Mouse (Mus musculus) kidney, postnatal 10 days (tissue): ENCODE measurements at regions not wholly inside any gene's neighbourhood (a gene's known extent, or its start where the extent isn't known, plus 50 kb on each side); places are given as distances from the start of the nearest gene placed in this dataset.

Source experiments
- DNase-seq: peaks from one replicate; pipeline ENCODE4 v3.0.0; 2021; ENCODE audit warnings: mixed read lengths

DNA sequence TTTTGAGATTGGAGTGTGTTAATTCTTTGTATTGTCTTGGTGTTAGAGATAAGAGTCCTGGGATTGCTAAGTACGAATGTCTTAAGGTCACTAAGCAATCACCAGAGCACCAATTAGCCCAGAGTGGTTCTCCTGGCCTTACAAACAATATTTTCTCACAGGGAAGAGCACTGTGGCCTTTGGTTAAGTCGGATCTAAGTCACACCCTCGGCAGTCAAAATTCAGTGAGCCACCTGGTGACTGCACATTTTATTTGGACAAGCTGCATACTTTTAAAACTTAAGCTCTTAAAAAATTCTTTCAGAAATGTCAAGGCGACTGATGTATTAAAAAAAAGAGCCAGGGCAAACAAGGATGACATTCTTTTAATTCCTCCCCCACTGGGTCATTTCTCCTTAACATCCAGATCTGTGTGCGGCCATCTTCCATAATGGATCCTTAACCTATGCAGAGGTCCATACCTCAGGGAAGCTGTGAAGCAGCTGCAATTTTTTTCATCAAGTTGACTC is 60.9 kb upstream of the Foxa2 start:
- no peak for DNase-seq

DNA sequence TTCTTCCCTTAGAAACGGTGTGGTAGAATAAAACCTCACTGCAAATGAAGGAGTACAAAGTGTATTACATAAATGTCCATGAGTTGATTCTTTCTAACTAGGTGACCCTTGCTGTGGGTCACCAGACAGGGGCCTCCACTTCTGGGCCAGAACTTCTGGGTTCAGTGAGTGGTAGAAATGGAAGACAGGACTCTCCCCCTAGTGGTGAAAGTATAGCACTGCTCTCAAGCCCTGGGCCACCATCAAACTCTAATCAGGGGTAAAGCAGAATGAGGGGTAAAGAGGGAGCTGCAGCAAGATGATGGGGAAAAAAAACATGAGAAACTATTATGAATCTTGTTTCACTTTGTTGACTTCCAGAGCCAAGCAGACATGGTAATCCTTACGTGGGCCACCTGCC is 63.4 kb upstream of the Foxa2 start:
- peak; percentile 8 for DNase-seq

DNA sequence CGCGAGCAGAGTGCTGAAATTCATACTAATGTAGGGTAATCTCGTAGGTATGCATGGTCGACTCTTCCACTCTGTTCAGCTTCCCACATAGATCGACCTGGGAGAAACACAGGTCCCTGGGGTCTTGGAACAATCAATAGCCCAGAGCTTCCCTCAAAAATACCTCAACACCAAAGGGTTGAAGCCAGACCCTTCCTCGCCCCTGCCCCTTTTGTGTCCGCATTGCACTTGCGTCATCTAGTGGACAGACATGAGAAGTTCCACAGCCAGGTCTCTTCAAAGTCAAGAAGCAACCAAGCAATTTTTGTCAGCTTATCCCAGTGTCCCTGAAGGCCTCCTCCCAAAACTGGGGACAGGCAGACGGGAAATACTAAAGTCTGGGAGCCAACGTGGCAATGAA is 65.1 kb upstream of the Foxa2 start:
- DNase-seq: peak; percentile 8

DNA sequence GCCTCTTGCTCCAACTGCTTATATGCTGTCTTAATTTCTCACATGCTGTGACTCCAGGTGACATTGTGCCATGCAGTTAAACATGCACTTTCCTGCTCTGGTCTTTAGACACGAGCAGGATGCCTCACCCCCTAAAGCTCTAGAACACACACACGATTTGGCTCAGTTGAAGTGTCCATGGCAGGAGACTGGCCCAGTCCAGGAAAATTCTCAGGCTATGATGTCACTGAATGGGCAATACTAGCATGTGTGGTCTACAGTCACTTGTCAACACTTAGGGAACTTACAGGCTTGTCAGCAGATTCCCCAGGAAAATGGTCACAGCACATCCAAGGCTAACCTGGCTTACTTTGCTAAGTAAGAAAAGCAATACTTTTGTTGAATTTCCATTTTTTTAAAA is 66.4 kb upstream of the Foxa2 start:
- no peak for DNase-seq

DNA sequence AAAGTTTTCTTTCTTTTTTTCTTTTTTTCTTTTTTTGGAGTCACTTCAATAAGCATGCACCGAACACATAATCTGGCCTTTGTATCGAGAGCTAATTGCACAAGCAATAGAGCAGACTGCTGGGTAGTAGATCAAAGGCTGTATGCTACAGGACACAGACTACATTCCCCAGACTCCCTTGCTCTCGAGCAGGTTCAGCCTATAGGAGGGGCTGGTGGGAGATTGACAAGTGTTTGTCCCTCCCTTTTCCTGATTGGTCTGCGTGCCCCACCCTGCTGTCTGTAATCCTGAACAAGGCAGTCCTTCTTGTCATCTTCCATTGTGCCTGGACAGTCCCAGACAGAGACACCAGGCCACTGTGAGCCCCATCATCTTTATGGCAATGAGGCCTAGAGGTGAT is 67.8 kb upstream of the Foxa2 start:
- no peak for DNase-seq

DNA sequence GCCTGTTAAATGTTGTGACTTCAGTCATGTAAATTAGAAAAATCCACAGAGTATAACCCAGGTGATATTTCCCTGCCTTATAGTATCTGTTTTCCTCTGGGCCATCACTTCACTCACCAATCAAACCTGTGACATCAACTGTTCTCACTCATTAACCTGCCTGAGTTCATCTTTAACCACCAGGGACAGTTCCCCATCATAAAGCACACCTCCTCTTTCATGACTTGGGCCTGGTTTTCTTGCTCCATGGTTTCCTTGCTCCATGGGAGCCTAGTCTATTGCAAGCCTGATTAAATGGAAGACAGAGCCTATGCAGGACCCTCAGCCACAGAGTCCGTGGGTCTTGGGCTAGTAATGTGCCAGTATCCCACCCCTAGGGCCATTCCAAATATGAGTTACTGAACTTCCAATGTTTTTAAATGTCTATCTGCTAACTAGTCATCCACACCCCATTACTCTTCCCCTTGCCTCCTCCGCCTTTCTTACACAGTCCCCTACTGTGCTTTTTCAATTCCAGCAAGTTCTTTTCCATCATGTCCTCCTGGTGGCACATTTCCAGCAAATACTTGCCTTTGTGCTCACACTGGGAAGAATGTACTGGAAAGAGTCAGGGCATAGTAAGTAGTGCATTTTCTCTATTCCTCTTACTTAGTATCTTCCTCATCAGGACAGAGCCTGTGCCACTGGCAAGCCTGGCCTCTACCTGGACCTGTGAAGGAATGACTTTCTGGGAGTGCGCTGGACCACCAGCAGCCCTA is 69.4 kb upstream of the Foxa2 start:
- DNase-seq: no peak

DNA sequence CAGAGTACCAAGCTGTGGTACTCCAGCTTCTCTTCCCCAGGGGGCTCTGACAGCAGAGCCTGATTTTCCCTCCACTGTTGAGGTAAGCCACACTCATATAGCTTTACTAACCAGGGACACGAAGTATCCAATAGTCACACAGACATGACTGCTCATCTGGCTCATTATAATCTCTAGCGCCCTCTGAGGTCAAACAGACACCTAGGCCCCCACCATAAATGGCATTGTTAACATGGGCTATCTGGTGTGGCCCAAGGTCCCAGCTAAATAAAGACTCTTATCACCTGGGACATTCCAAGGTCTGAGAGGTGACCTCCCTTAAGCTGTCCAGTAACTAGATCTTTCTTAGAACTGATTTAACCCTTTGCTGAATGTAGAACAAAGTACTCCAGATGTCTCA is 70.7 kb upstream of the Foxa2 start:
- no peak for DNase-seq

DNA sequence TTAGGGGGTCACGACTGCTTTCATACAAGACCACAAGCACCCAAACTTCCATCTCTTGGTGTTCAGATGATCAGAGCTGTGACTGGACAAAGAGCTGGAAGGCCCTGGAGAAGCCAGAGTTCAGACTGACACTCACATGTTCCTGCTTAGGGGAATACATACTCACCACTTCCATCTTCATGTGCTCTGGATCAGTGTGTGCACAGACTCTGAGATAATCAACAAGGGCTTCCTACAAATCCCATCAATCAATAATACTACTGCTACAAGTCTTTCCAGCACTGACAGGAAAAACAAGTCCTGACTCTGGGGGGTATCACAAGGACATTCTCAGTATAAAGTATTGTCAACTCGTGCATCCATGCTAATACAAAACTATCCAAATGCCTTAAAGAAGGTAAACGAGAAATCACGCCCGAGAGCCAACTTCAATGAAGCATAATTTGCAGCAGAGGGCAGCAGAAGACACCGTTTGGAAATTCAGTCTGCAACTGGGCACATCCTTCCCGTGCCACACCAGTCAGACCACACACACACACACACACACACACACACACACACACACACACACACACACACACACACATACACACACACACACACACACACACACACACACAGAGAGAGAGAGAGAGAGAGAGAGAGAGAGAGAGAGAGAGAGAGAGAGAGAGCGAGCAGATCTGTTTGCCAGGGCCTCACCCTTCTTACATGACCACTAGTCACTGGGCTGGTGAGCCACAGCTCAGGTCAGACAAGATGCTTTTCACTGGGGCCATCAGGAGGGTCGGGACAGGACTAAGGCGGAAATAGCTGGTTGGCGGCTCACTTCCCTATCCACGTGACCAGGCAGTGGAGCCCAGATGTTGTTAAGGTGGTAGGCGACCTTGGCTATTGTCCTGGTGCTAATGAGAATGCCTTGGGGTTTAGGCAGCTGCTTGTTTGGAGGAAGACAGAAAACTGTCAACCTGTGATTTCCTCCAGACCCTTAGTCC is 75.4 kb upstream of the Foxa2 start:
- peak; percentile 63 for DNase-seq

DNA sequence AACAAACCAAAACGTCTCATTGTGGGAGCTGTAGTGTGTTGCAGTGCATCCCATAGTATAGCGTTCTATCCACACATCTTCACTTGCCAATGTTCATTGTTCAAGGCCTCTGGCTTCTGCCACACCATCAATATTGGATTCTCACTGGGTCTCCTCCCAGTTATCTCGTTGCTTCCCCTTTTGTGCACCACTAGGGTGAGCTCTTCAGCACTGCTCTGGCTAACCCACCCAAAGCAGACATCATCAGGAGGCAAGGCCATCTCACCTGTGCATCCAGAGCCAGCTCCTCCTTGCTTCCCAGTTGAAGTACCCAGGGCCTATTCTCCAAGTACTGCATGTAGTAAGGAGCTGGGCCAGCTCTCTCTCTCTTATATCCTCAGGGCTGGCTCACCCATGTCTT is 77.0 kb upstream of the Foxa2 start:
- peak; percentile 12 for DNase-seq

DNA sequence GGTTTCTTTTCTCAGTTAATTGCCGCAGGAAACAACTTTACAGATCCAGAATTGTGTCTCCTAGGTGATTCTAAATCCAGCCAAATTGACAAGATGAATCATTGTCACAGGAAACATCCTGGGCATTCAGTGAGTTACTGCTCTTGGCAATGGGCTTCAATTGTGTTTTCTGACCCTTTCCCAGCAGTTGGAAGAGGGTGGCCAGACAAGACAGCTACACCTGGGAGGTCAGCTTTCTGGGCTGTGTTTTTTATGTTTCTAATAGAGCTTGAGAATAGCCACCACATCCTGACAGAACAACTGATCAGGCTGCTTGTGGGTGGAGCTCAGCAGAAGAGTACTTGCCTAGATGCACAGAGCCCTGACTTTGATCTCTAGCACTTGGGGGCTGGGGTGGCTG is 87.0 kb upstream of the Foxa2 start:
- DNase-seq: peak; percentile 11

DNA sequence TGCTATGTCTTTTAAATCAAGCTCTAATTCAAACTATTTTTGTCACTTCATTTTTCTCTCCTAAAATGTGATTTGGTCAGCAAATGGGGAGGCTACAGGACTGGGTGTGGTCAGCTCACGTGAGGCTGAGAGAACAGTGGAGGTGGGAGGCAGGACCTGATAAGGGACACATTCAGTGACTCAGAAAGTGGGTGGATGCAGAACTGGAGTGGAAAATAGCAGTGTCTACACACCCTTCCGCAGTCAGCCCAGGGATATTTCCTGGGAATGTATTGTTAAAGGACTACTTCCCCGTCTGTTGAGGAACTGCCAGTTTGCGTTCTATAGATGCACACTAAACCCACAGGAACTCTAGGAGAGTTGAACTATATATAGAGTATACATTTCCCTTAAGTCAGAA is 95.2 kb upstream of the Foxa2 start:
- peak; percentile 16 for DNase-seq

DNA sequence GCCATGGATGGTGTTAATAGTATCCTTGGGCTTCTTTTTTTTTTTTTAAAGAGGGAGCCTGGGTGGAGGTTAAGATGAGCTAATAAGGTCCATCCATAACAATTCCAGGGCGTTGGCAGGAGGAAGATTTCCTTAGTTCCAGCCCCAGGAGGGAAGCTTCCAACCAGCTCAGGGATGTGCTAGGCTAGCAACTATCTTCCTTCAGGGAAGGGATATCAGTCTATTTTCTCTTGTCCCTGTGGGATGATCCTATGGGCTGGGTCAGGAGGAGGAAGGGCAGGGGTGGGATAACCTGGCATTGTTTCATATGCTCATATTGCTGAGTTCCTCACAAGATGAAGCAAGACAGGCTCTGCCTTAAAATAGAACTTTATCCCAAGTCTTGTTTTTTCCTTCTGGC is 98.0 kb upstream of the Foxa2 start:
- DNase-seq: no peak

DNA sequence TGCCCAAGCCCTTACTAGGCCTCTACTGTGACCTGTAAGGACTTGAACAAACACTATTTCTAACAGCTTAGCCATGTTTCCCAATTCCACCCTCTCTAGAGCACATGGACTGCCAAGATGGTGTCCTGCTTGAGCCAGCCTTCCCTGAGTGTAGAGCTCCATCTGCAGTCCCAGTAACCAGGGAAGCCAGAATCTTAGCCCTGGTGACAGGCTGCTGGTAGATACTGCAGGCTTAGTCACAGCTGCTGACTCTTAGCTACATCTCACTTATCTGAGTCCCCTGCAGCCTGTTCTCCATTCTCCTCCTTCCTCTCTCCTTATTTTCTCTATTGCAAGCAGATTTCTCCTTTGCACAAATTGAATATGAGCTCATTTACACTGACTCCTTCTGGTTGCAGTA is 101.5 kb upstream of the Foxa2 start:
- DNase-seq: no peak

DNA sequence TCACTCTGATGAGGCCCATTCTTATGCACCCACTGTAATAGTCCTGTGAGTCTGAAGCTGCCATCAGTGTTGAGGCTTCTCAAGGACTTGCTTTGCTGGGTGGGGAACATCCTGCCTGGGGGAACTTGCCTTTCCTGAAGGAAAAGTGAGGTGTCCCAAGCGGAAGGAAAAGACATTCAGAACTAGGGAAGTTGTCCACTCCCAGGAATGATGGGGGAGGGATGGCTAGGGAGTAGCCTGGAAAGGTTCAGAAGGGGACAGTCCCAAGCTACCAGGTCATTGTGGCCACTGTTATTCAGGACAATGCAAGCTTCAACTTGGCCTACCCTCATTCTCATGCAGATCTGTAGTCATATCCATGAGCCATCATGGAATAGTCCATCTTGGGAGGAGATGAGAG is 102.7 kb upstream of the Foxa2 start:
- peak; percentile 20 for DNase-seq

DNA sequence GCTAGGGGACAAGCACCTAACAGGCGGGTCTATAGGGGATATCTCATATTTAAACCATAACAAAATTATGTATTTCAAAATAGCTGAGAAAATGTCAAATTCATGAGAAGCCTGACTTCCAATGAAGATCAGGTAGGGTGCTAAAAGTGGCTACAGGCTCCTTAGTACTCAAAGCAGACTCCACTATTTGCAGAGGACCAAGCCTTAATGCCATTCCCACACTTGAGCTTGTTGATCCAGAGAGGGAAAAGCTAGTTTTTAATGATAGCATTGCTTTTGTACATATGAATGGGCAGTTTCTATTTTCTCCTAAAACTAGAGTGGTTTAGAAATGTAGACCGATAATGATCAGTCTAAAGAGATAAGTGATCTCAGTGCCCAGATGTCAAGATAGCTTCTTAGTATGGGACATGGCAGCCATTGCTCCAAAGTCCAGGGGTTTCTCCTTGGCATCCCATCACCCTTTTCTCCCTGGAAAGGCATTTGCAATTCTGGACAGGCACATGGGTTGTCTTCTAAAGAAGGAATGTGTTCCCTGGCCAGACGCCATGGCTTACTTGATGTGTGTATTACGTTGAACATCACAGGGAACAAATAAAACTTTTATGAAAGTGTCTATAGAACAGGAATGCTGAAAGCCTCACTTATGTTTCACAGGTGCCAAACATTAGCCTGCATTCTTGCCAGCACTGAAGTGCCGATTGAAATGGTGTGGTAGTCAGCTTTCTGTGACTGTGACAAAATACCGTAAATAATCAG is 106.9 kb upstream of the Foxa2 start:
- no peak for DNase-seq

DNA sequence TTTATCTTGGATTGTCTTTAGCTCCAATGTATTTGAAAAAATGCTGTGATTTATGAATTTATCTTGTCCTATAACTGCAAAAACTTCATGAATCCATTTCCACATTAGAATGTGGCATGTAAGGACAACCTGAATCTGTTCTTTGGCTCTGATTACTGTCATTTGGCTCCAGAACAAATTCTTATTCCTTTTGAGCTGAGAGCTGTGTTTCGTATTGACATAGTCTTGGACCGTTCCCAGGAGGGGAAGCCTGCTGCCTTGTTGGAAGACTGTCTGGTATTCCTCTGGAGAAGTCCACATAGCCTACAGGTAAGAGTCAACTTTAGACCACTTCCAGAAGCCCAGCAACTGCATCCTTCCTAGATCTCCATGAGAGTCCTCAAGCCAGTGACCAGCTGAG is 109.4 kb upstream of the Foxa2 start:
- DNase-seq: no peak

DNA sequence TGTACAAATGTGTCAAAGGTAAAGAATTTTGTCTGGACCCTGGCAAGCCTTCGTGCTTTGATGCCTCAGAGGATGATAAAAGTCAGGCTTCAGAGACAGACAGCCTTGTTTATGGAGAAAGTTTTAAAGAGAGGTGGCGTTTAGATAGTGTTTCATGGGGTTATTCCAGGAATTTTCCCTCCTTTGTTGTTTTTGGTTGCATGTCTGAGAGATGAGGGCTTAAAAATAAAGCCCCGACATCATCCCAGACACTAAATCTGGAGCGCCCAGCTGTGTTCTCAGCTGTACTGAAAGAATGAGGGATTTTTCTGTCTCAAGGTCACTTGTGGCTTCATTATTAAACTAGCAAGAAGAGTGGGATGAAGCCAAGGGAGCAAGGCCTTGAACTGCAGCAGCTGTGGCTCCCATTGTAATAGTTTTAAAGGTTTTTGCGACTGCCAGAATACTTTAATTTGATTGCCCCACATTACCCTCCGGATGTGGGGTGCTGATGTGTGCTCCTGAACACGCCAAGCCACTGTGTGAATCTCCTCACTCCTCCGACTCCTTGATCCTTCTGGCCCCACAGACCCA is 112.3 kb upstream of the Foxa2 start:
- peak; percentile 70 for DNase-seq

DNA sequence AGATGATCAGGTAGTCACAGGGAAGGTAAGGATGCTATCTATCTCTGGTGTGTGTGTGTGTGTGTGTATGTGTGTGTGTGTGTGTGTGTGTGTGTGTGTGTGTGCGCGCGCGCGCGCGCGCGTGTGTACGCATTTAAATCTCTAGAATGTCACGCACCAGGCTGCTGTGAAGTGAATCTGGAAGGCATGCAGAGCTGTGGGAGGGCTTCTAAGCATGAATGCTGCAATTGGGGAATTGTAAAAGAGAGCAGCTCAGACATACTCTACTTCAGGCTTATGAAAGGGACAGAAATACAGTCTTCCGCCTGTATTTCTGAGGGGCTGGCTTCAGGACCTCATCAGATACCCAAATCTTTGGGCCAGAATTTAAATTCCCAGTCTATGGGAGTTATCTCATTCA is 114.2 kb upstream of the Foxa2 start:
- no peak for DNase-seq

DNA sequence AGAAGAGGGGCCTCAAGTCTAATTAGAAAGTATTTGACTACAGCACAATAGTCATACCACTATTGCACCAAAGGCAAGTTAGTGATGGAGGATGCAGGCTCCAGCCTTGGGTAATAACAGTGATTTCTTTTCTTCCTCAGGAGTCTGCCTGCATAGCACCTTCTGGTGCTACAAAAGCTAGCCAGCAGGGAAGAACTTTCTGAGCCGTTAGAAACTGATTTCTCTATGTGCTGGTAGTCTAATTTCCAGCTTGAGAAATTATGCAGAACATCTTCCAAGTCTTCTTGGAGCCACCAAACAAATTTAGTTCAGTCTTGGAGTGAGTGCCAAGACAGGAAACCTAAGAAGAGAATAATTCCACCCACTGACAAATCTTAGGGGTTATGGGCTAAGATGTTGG is 115.2 kb upstream of the Foxa2 start:
- no peak for DNase-seq

DNA sequence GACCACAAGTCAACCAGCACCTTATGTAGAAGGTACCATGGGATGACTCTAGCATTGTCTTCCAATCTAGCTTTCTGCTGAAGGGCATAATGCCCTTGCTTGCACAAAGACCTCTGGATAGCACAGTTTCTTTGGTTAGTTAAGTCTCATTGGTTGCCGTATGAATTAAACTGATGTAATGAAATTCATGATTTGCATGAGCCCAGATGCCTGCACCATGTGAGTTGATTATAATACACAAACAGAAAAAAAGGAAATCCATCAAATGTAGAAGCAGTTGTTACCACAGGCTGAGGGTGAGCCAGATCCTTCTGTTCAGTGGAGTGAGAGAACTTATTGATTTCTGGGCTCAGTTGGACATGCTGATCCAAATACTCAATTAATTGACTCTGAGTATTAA is 115.8 kb upstream of the Foxa2 start:
- no peak for DNase-seq

DNA sequence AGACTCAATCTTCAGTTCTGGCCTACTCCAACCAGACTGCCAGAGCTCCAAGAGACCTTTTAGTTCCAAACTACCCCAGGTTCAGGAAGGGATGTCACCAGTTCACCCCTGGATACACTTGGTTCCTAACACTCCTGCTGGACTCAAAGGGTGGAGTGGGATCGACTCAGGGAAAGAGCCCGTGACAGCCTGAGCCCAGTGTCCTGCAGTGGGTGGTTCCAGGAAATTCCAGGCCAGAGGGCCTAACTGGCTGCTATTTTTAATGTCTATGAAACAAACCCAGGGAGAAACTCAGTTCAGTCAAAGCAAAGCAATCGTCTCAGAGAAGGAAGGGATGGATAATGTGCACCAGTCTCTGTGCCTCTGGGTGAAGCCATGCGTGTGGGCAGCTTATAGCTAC is 124.3 kb upstream of the Foxa2 start:
- peak; percentile 54 for DNase-seq

DNA sequence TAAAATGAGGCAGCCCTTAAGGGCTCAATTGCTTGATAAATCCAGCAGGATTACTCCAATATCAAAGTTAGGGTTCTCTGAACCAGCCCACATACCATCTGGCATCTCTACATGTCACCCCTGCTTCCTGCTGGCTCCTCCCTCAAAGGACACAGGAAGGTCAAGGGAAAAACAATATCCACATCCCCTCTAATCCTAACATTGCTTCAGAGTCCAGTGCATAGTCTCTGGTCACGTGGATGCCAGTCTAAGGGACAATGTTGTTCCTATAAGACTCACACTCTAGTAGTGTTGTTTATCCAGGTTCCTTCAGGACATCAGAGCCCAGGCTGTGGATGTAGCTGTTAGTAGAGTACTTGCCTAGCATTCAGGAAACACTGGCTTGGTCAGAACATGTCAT is 124.9 kb upstream of the Foxa2 start:
- DNase-seq: peak; percentile 20
